Comparison of ENCODE assay signal across 14 mouse cellular contexts in genomic region chr2:3158682-3159412, GRCm38 (mm10). TPM values are rescaled to one million over a fixed set of nuclear protein-coding genes. Genes with fewer than 3 reads are reported as not detected.
DNase-seq lines count a peak whose midpoint lies in the region; ATAC-seq lines count a peak whose summit lies in the region.
"Had no signal": no experiment of that assay in that cellular context is flagged by ENCODE, and none has a peak within 500 bp of the region (broad histone marks: within the 10 kb centered on the region; RNA-seq: fewer than 3 reads in every experiment).

No protein-coding gene starts in this region.

- no peak for ATAC-seq in hindbrain, embryonic 12.5 days (ENCODE audit: low FRiP score)
- ATAC-seq in hindbrain, embryonic 11.5 days (ENCODE audit: low FRiP score): no peak
- ATAC-seq in embryonic facial prominence, embryonic 15.5 days (ENCODE audit: insufficient number of reproducible peaks, low FRiP score, low TSS enrichment, low read depth): no peak
- ATAC-seq: activated CD4-positive, CD25-positive, alpha-beta regulatory T cell, adult 4 months; liver, postnatal 0 days; midbrain, embryonic 16.5 days had no signal

- H3K4me2 ChIP-seq in hindbrain, embryonic 12.5 days (replicated peaks): no peak overlapping the region
- H3K4me2 ChIP-seq in hindbrain, embryonic 11.5 days (replicated peaks; ENCODE audit: low read depth, low read length): no peak overlapping the region
- H3K4me2 ChIP-seq in embryonic facial prominence, embryonic 15.5 days (replicated peaks): no peak overlapping the region
- H3K4me2 ChIP-seq: hindbrain, embryonic 14.5 days had no signal

- H3K4me3 ChIP-seq in hindbrain, embryonic 12.5 days: no peak overlapping the region
- no peak overlapping the region for H3K4me3 ChIP-seq in hindbrain, embryonic 11.5 days (ENCODE audit: low read depth, low read length)
- no peak overlapping the region for H3K4me3 ChIP-seq in embryonic facial prominence, embryonic 15.5 days (replicated peaks)
- H3K4me3 ChIP-seq in megakaryocyte, embryonic 14.5 days (replicated peaks): peak overlapping the region; percentile 35

- WGBS in hindbrain, embryonic 12.5 days: 83% methylated on average over 8 of the region's 8 CpGs
- WGBS in hindbrain, embryonic 11.5 days: 86% methylated on average over 8 of the region's 8 CpGs
- WGBS in embryonic facial prominence, embryonic 15.5 days: 62% methylated on average over 8 of the region's 8 CpGs

- H3K9me3 ChIP-seq in hindbrain, embryonic 12.5 days (replicated peaks): no peaks in the 10 kb centered on the region
- H3K9me3 ChIP-seq in hindbrain, embryonic 11.5 days (ENCODE audit: control insufficient read depth, low read length): no peaks in the 10 kb centered on the region
- H3K9me3 ChIP-seq in embryonic facial prominence, embryonic 15.5 days (replicated peaks): no peaks in the 10 kb centered on the region
- H3K9me3 ChIP-seq in megakaryocyte, embryonic 14.5 days: no peaks in the 10 kb centered on the region

- no peak for DNase-seq in hindbrain, embryonic 11.5 days (ENCODE audit: low spot score)
- DNase-seq in 416B (ENCODE audit: low read depth): peak; percentile 42
- no peak for DNase-seq in retina, postnatal 1 day
- DNase-seq in urinary bladder, postnatal 4 days (ENCODE audit: low spot score in 2 of 2): no peak
- DNase-seq: cerebellum, adult 2 months; kidney, adult 9 months; layer of hippocampus, adult 9-11 months; liver, postnatal 0 days had no signal

- no peak overlapping the region for H3K9ac ChIP-seq in hindbrain, embryonic 12.5 days
- H3K9ac ChIP-seq in hindbrain, embryonic 11.5 days (ENCODE audit: low read depth, low read length): no peak overlapping the region
- H3K9ac ChIP-seq in embryonic facial prominence, embryonic 15.5 days: no peak overlapping the region
- H3K9ac ChIP-seq: hindbrain, embryonic 14.5 days; liver, postnatal 0 days had no signal

- no peaks in the 10 kb centered on the region for H3K36me3 ChIP-seq in hindbrain, embryonic 12.5 days
- no peaks in the 10 kb centered on the region for H3K36me3 ChIP-seq in hindbrain, embryonic 11.5 days (ENCODE audit: control insufficient read depth, insufficient read depth, low read length)
- H3K36me3 ChIP-seq in embryonic facial prominence, embryonic 15.5 days: no peaks in the 10 kb centered on the region
- no peaks in the 10 kb centered on the region for H3K36me3 ChIP-seq in megakaryocyte, embryonic 14.5 days (replicated peaks; ENCODE audit: low read length)

- H3K27me3 ChIP-seq in hindbrain, embryonic 12.5 days: no peaks in the 10 kb centered on the region
- no peaks in the 10 kb centered on the region for H3K27me3 ChIP-seq in hindbrain, embryonic 11.5 days (ENCODE audit: control insufficient read depth, insufficient read depth, low read length)
- H3K27me3 ChIP-seq in embryonic facial prominence, embryonic 15.5 days: no peaks in the 10 kb centered on the region
- peaks cover 5% of the 10 kb centered on the region for H3K27me3 ChIP-seq in megakaryocyte, embryonic 14.5 days (replicated peaks)

- peaks cover 5% of the 10 kb centered on the region; the same call in 1 of the 2 replicates for H3K4me1 ChIP-seq in hindbrain, embryonic 12.5 days
- no peaks in the 10 kb centered on the region for H3K4me1 ChIP-seq in hindbrain, embryonic 11.5 days (replicated peaks; ENCODE audit: control insufficient read depth, insufficient read depth, low read length)
- H3K4me1 ChIP-seq in embryonic facial prominence, embryonic 15.5 days: peaks cover 28% of the 10 kb centered on the region
- peaks cover 70% of the 10 kb centered on the region for H3K4me1 ChIP-seq in megakaryocyte, embryonic 14.5 days

- H3K27ac ChIP-seq in hindbrain, embryonic 12.5 days: peak overlapping the region; percentile 46; the same call in 1 of the 2 replicates
- no peak overlapping the region for H3K27ac ChIP-seq in hindbrain, embryonic 11.5 days (ENCODE audit: low read depth, low read length)
- peak overlapping the region; percentile 34; the same call in 1 of the 2 replicates for H3K27ac ChIP-seq in embryonic facial prominence, embryonic 15.5 days (replicated peaks)
- H3K27ac ChIP-seq: hindbrain, embryonic 14.5 days had no signal

RNA-seq across cellular contexts. Expression of gene Fam171a1, which starts 44.8 kb away (rescaled TPM):
- polyA plus RNA-seq in hindbrain, embryonic 12.5 days (2016; fragmentation: Nextera tagmentation; extraction: Ambion mirVana): 56.2 and 57.0 TPM in 2 replicates
- polyA plus RNA-seq in hindbrain, embryonic 11.5 days (2014; fragmentation: Nextera tagmentation; extraction: Ambion mirVana): 41.4 and 44.2 TPM in 2 replicates
- 28.0 and 28.9 TPM in 2 replicates for polyA plus RNA-seq in embryonic facial prominence, embryonic 15.5 days (2015; fragmentation: Nextera tagmentation; extraction: Ambion mirVana)
- polyA plus RNA-seq in megakaryocyte, embryonic 14.5 days (2012; ENCODE audit: insufficient read depth, low replicate concordance): 2.1 TPM in 1 of 2 replicates, not detected in the other
- polyA plus RNA-seq: activated CD4-positive, CD25-positive, alpha-beta regulatory T cell, adult 4 months had no signal
